Mouse (Mus musculus) left cerebral cortex, adult 18-20 months (tissue): Measurements from ENCODE around the gene Cep41. TPM values are rescaled to one million over a fixed set of nuclear protein-coding genes. Genes with fewer than 3 reads are reported as not detected.

ENCODE experiments used
- DNase-seq, 2 experiments: peaks; one replicate each; pipeline ENCODE4 v3.0.0; 2021 to 2022; ENCODE audit warnings: low spot score in 2 of 2, mixed read lengths in 1 of 2
- total RNA-seq, 2 experiments: library from RNA; stranded (reverse); gene quantifications; 2 replicates each; pipeline ENCODE4 v1.2.3; 2021

The Cep41 gene
- total RNA-seq, 2 experiments from 2014 or later, result 6.4 to 7.0 TPM

- peak; percentile 33 to 49 for DNase-seq
Observed at GRCm38 (mm10) chr6:30675281-30675771, 18.2 kb downstream of the Cep41 start.

- no peak for DNase-seq
Observed at GRCm38 (mm10) chr6:30674714-30675280, 18.8 kb downstream of the Cep41 start.

GRCm38 (mm10) chr6:30673764-30674561, 19.6 kb downstream of the Cep41 start:
- DNase-seq, result no peak

GRCm38 (mm10) chr6:30671696-30672095, 21.9 kb downstream of the Cep41 start:
- no peak for DNase-seq

- DNase-seq, result no peak
Observed at GRCm38 (mm10) chr6:30667585-30667984, 26.0 kb downstream of the Cep41 start.

- no peak for DNase-seq
Observed at GRCm38 (mm10) chr6:30666043-30666442, 27.5 kb downstream of the Cep41 start.

GRCm38 (mm10) chr6:30665296-30665695, 28.3 kb downstream of the Cep41 start:
- no peak for DNase-seq

- DNase-seq, result no peak
Observed at GRCm38 (mm10) chr6:30664776-30665175, 28.8 kb downstream of the Cep41 start.

- DNase-seq, result no peak
Observed at GRCm38 (mm10) chr6:30658619-30659018, 34.9 kb downstream of the Cep41 start.

GRCm38 (mm10) chr6:30657279-30657678, 36.3 kb downstream of the Cep41 start:
- DNase-seq, result no peak

- no peak for DNase-seq
Observed at GRCm38 (mm10) chr6:30654932-30655331, 38.6 kb downstream of the Cep41 start.

- no peak for DNase-seq
Observed at GRCm38 (mm10) chr6:30654402-30654859, 39.1 kb downstream of the Cep41 start.

- no peak for DNase-seq
Observed at GRCm38 (mm10) chr6:30653518-30653917, 40.0 kb downstream of the Cep41 start.

GRCm38 (mm10) chr6:30652425-30653188, 40.9 kb downstream of the Cep41 start:
- no peak for DNase-seq

- peak; percentile 38 to 46 for DNase-seq
Observed at GRCm38 (mm10) chr6:30649651-30650296, 43.8 kb downstream of the Cep41 start.

- no peak for DNase-seq
Observed at GRCm38 (mm10) chr6:30645379-30645778, 48.2 kb downstream of the Cep41 start.

GRCm38 (mm10) chr6:30644462-30644861, 49.1 kb downstream of the Cep41 start:
- DNase-seq, result no peak

GRCm38 (mm10) chr6:30643694-30644460, 49.7 kb downstream of the Cep41 start:
- DNase-seq, result no peak

- no peak for DNase-seq
Observed at GRCm38 (mm10) chr6:30638674-30639268, 54.8 kb downstream of the Cep41 start, which contains the start of gene Cpa1. Gene Cpa1 (plus strand): TSS chr6:30639218.
